Mouse (Mus musculus): ENCODE data around the gene Olfr262. TPM values are rescaled to one million over a fixed set of nuclear protein-coding genes. Genes with fewer than 3 reads are reported as not detected.
"Not testable (repeated sequence)": the region's sequence is repeated elsewhere in the genome, so short reads cannot be mapped to it uniquely, and the experiment has no call there.

Olfr262 gene
- not detected in 2 replicates for total RNA-seq (2015)
- total RNA-seq (2017), result not detected in 2 replicates

DNA sequence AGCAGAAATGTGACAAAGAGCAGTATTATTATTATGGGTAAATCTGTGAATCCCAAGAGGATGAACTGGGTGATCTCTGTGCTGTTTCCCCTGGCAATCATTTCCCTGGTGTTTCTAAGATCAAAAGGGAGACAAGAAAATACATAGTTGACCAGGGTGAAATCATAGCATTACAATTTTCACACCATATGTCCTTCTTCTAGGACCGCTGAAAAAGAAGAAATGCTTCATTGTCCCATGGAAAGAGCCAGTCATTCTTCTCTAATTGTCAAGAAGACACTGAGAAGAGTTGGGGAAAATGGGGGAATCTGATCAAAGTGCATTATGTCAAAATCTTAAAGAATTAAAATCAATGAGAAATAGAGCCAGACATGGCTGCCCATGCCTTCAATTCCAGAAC, at the start of gene Olfr262:
TSS of gene Olfr262 (minus strand) at position 101 of the 400 bp plus-strand sequence.
- no peak for ATAC-seq (replicated peaks; ENCODE audit: poor library complexity)

DNA sequence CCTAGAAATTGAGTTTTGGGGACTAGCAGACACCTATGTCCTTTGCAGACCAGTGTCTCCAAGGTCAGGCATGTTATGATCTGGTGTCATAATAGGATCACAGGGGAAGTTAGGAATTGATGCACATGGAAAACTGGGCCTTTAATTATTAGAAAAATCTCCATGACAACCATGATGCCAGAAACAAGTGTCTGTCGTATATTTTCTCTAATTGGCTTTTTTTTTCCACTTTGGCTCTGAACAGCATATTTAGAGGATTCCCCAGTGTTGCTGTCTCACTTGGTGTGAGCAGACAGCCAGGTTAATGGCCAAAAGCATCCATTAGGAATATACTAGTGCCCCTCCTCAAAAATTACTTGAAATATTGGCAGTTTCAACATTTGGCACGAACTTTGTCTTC, 38.1 kb upstream of the Olfr262 start, which contains the start of gene Olfr1434:
TSS of gene Olfr1434 (plus strand) at position 301 of the 400 bp plus-strand sequence.
- ATAC-seq (replicated peaks; ENCODE audit: poor library complexity), result no peak

DNA sequence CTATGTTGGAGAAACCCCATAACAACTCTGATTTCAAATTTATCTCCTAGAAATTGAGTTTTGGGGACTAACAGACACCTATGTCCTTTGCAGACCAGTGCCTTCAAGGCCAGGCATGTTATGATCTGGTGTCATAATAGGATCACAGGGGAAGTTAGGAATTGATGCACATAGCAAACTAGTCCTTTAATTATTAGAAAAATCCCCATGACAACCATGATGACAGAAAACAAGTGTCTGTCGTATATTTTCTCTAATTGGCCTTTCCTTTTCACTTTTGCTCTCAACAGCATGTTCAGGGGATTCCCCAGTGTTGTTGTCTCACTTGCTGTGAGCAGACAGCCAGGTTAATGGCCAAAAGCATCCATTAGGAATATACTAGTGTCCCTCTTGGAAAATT, 19.3 kb upstream of the Olfr262 start, which contains the start of gene Olfr235:
TSS of gene Olfr235 (plus strand) at position 301 of the 400 bp plus-strand sequence.
- ATAC-seq (replicated peaks; ENCODE audit: poor library complexity), result no peak

DNA sequence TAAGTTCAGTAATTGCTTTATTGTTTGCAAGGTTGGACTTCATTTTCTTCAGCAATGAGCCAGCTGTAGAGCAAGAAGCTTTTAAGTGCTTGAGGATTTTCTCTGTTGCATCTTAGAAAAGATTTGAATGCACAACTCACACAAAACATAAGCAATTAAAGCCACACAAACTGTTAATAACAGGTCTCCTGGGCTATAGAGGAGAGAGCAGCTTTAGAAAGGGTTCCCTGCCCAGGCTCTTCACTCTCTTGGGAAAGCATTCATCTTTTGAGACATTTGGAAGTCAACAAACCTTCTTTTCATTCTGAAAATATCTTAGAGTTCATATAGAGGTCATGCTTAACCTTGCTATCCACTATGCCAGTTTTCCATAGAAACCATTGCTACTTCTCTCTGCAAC, 9.0 kb downstream of the Olfr262 start, which contains the start of gene Olfr1432:
TSS of gene Olfr1432 (minus strand) at position 101 of the 400 bp plus-strand sequence.
- not testable (repeated sequence) for ATAC-seq (replicated peaks; ENCODE audit: poor library complexity)

DNA sequence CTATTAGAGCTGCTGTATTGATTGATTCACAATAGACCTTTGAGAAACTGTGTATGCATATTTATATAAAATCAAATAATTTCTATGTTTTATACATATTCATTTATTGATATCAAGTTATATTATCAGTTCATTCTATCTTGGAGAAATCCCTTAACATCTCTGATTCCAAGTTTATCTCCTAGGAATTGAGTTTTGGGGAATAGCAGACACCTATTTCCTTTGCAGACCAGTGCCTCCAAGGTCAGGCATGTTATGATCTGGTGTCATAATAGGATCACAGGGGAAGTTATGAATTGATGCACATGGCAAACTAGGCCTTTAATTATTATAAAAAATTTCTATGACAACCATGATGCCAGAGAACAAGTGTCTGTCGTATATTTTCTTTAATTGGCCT, 41.1 kb downstream of the Olfr262 start, which contains the start of gene Olfr1431:
TSS of gene Olfr1431 (plus strand) at position 301 of the 400 bp plus-strand sequence.
- no peak for ATAC-seq (replicated peaks; ENCODE audit: poor library complexity)

DNA sequence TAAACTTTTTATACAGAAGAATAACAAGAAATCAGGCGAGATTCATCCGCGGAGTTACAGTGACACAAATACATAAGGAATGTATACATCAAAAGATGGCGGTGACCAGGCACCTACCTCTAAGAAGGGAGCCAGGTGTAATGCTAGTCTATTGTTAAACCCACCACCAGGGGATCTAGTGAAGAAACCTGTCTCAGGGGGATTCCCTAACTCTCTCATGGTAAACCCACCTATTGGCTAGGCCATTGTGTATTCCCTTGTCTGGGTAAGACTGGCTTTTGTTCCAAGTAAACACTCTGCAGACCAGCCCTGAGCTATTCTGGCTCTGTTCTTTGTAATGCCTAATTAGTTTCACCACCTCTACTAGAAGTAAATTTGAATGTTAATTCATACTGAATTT, 42.4 kb downstream of the Olfr262 start:
- not testable (repeated sequence) for ATAC-seq (replicated peaks; ENCODE audit: poor library complexity)

Other genes starting within 250 kb of the Olfr262 start
- gene Olfr1423, start 200.3 kb downstream of the Olfr262 start, total RNA-seq (2015), result 0.07 TPM in 1 of 2 replicates, not detected in the other
- not detected in 2 replicates for gene Olfr1423, start 200.3 kb downstream of the Olfr262 start, total RNA-seq (2017)
- not detected in 2 replicates for gene Olfr1424, start 179.0 kb downstream of the Olfr262 start, total RNA-seq (2015)
- not detected in 2 replicates for gene Olfr1424, start 179.0 kb downstream of the Olfr262 start, total RNA-seq (2017)
- not detected in 2 replicates for gene Olfr1425, start 163.9 kb downstream of the Olfr262 start, total RNA-seq (2015)
- not detected in 2 replicates for gene Olfr1425, start 163.9 kb downstream of the Olfr262 start, total RNA-seq (2017)
- not detected in 2 replicates for gene Olfr1426, start 149.6 kb downstream of the Olfr262 start, total RNA-seq (2015)
- gene Olfr1426, start 149.6 kb downstream of the Olfr262 start, total RNA-seq (2017), result not detected in 2 replicates
- not detected in 2 replicates for gene Olfr1427, start 138.3 kb downstream of the Olfr262 start, total RNA-seq (2015)
- not detected in 2 replicates for gene Olfr1427, start 138.3 kb downstream of the Olfr262 start, total RNA-seq (2017)
- gene Olfr1428, start 125.8 kb downstream of the Olfr262 start, total RNA-seq (2015), result not detected in 2 replicates
- gene Olfr1428, start 125.8 kb downstream of the Olfr262 start, total RNA-seq (2017), result not detected in 2 replicates
- gene Olfr76, start 118.5 kb downstream of the Olfr262 start, total RNA-seq (2015), result not detected in 2 replicates
- not detected in 2 replicates for gene Olfr76, start 118.5 kb downstream of the Olfr262 start, total RNA-seq (2017)
- gene Olfr1555-ps1, start 71.5 kb downstream of the Olfr262 start, total RNA-seq (2015), result not detected in 2 replicates
- not detected in 2 replicates for gene Olfr1555-ps1, start 71.5 kb downstream of the Olfr262 start, total RNA-seq (2017)
- not detected in 2 replicates for gene Olfr1431, start 41.0 kb downstream of the Olfr262 start, total RNA-seq (2015)
- not detected in 2 replicates for gene Olfr1431, start 41.0 kb downstream of the Olfr262 start, total RNA-seq (2017)
- gene Olfr1432, start 9.1 kb downstream of the Olfr262 start, total RNA-seq (2015), result not detected in 2 replicates
- gene Olfr1432, start 9.1 kb downstream of the Olfr262 start, total RNA-seq (2017), result not detected in 2 replicates
- gene Olfr235, start 19.4 kb upstream of the Olfr262 start, total RNA-seq (2015), result not detected in 2 replicates
- not detected in 2 replicates for gene Olfr235, start 19.4 kb upstream of the Olfr262 start, total RNA-seq (2017)
- not detected in 2 replicates for gene Olfr1434, start 38.2 kb upstream of the Olfr262 start, total RNA-seq (2015)
- not detected in 2 replicates for gene Olfr1434, start 38.2 kb upstream of the Olfr262 start, total RNA-seq (2017)
- not detected in 2 replicates for gene Olfr1436, start 57.5 kb upstream of the Olfr262 start, total RNA-seq (2015)
- gene Olfr1436, start 57.5 kb upstream of the Olfr262 start, total RNA-seq (2017), result not detected in 2 replicates
- not detected in 2 replicates for gene Olfr1437, start 83.4 kb upstream of the Olfr262 start, total RNA-seq (2015)
- gene Olfr1437, start 83.4 kb upstream of the Olfr262 start, total RNA-seq (2017), result not detected in 2 replicates
- gene Olfr1438-ps1, start 94.3 kb upstream of the Olfr262 start, total RNA-seq (2015), result not detected in 2 replicates
- gene Olfr1438-ps1, start 94.3 kb upstream of the Olfr262 start, total RNA-seq (2017), result not detected in 2 replicates
- gene Olfr1440, start 145.6 kb upstream of the Olfr262 start, total RNA-seq (2015), result not detected in 2 replicates
- not detected in 2 replicates for gene Olfr1440, start 145.6 kb upstream of the Olfr262 start, total RNA-seq (2017)
- gene Olfr1441, start 175.8 kb upstream of the Olfr262 start, total RNA-seq (2015), result not detected in 2 replicates
- not detected in 2 replicates for gene Olfr1441, start 175.8 kb upstream of the Olfr262 start, total RNA-seq (2017)
- not detected in 2 replicates for gene Pfpl, start 186.2 kb upstream of the Olfr262 start, total RNA-seq (2015)
- gene Pfpl, start 186.2 kb upstream of the Olfr262 start, total RNA-seq (2017), result not detected in 2 replicates
- 74.6 and 105 TPM in 2 replicates for gene Mpeg1, start 219.1 kb upstream of the Olfr262 start, total RNA-seq (2015)
- 41.8 and 52.4 TPM in 2 replicates for gene Mpeg1, start 219.1 kb upstream of the Olfr262 start, total RNA-seq (2017)